Mouse (Mus musculus): Measurements from ENCODE around the gene Zgrf1. TPM values are rescaled to one million over a fixed set of nuclear protein-coding genes. Genes with fewer than 3 reads are reported as not detected.

Gene Zgrf1
- polyA plus RNA-seq, 1 experiment: 28.3 TPM

GRCm38 (mm10) chr3:127631582-127631981 lies 78.3 kb downstream of the Zgrf1 start:
- no peak overlapping the region for H3K27ac ChIP-seq (ENCODE audit: insufficient read depth, low read length)
- H3K27me3 ChIP-seq (ENCODE audit: control insufficient read depth, insufficient read depth, low read length, poor library complexity, severe bottlenecking): peaks cover 35% of the 10 kb centered on the region
- no peak for TF ChIP-seq CTCF (IDR thresholded peaks at IDR 0.05; ENCODE audit: low read depth, low read length)
- no peak for TF ChIP-seq EP300 (IDR thresholded peaks at IDR 0.05; ENCODE audit: insufficient read depth, low read depth, low read length)
- TF ChIP-seq POLR2A (IDR thresholded peaks at IDR 0.05; ENCODE audit: insufficient read depth, low read length): no peak
- no peaks in the 10 kb centered on the region for H3K36me3 ChIP-seq (ENCODE audit: control insufficient read depth, insufficient read depth, low read length, poor library complexity, severe bottlenecking)
- H3K4me1 ChIP-seq (ENCODE audit: control insufficient read depth, insufficient read depth, low read length): no peaks in the 10 kb centered on the region
- H3K9ac ChIP-seq (ENCODE audit: low read depth, poor library complexity, severe bottlenecking): no peak overlapping the region
- no peak overlapping the region for H3K4me3 ChIP-seq (ENCODE audit: low read depth, low read length)
- no peaks in the 10 kb centered on the region for H3K9me3 ChIP-seq (replicated peaks; ENCODE audit: control insufficient read depth, insufficient read depth, low read length, poor library complexity, severe bottlenecking)

GRCm38 (mm10) chr3:127632531-127632930 lies 79.2 kb downstream of the Zgrf1 start:
- peaks cover 30% of the 10 kb centered on the region for H3K27me3 ChIP-seq (ENCODE audit: control insufficient read depth, insufficient read depth, low read length, poor library complexity, severe bottlenecking)
- TF ChIP-seq CTCF (IDR thresholded peaks at IDR 0.05; ENCODE audit: low read depth, low read length): no peak
- TF ChIP-seq EP300 (IDR thresholded peaks at IDR 0.05; ENCODE audit: insufficient read depth, low read depth, low read length): no peak
- TF ChIP-seq POLR2A (IDR thresholded peaks at IDR 0.05; ENCODE audit: insufficient read depth, low read length): no peak
- H3K4me3 ChIP-seq (ENCODE audit: low read depth, low read length): peak overlapping the region; percentile 67
- no peak overlapping the region for H3K9ac ChIP-seq (ENCODE audit: low read depth, poor library complexity, severe bottlenecking)
- no peak overlapping the region for H3K27ac ChIP-seq (ENCODE audit: insufficient read depth, low read length)
- H3K4me1 ChIP-seq (ENCODE audit: control insufficient read depth, insufficient read depth, low read length): no peaks in the 10 kb centered on the region
- H3K9me3 ChIP-seq (replicated peaks; ENCODE audit: control insufficient read depth, insufficient read depth, low read length, poor library complexity, severe bottlenecking): no peaks in the 10 kb centered on the region
- no peaks in the 10 kb centered on the region for H3K36me3 ChIP-seq (ENCODE audit: control insufficient read depth, insufficient read depth, low read length, poor library complexity, severe bottlenecking)

- no peak within 1 kb of the TSS for H3K27ac ChIP-seq (ENCODE audit: insufficient read depth, low read length)
- H3K4me3 ChIP-seq (ENCODE audit: low read depth, low read length): peak within 1 kb of the TSS; percentile 67
- peaks cover 30% of the 10 kb centered on the region for H3K27me3 ChIP-seq (ENCODE audit: control insufficient read depth, insufficient read depth, low read length, poor library complexity, severe bottlenecking)
- no peaks in the 10 kb centered on the region for H3K9me3 ChIP-seq (replicated peaks; ENCODE audit: control insufficient read depth, insufficient read depth, low read length, poor library complexity, severe bottlenecking)
- no peaks in the 10 kb centered on the region for H3K4me1 ChIP-seq (ENCODE audit: control insufficient read depth, insufficient read depth, low read length)
- H3K36me3 ChIP-seq (ENCODE audit: control insufficient read depth, insufficient read depth, low read length, poor library complexity, severe bottlenecking): no peaks in the 10 kb centered on the region
- no peak within 1 kb of the TSS for H3K9ac ChIP-seq (ENCODE audit: low read depth, poor library complexity, severe bottlenecking)
- TF ChIP-seq CTCF (IDR thresholded peaks at IDR 0.05; ENCODE audit: low read depth, low read length): no peak
- no peak for TF ChIP-seq EP300 (IDR thresholded peaks at IDR 0.05; ENCODE audit: insufficient read depth, low read depth, low read length)
- no peak for TF ChIP-seq POLR2A (IDR thresholded peaks at IDR 0.05; ENCODE audit: insufficient read depth, low read length)
Measured at GRCm38 (mm10) chr3:127633080-127634032, 80.1 kb downstream of the Zgrf1 start, which contains the start of gene Neurog2. Gene Neurog2 (plus strand): TSS chr3:127633135.

GRCm38 (mm10) chr3:127634101-127634983 lies 81.1 kb downstream of the Zgrf1 start:
- peak overlapping the region; percentile 66 for H3K4me3 ChIP-seq (ENCODE audit: low read depth, low read length)
- H3K27me3 ChIP-seq (ENCODE audit: control insufficient read depth, insufficient read depth, low read length, poor library complexity, severe bottlenecking): peaks cover 24% of the 10 kb centered on the region
- no peak overlapping the region for H3K9ac ChIP-seq (ENCODE audit: low read depth, poor library complexity, severe bottlenecking)
- H3K4me1 ChIP-seq (ENCODE audit: control insufficient read depth, insufficient read depth, low read length): no peaks in the 10 kb centered on the region
- no peak overlapping the region for H3K27ac ChIP-seq (ENCODE audit: insufficient read depth, low read length)
- H3K9me3 ChIP-seq (replicated peaks; ENCODE audit: control insufficient read depth, insufficient read depth, low read length, poor library complexity, severe bottlenecking): no peaks in the 10 kb centered on the region
- no peaks in the 10 kb centered on the region for H3K36me3 ChIP-seq (ENCODE audit: control insufficient read depth, insufficient read depth, low read length, poor library complexity, severe bottlenecking)
- peak; percentile 64 for TF ChIP-seq CTCF (IDR thresholded peaks at IDR 0.05; ENCODE audit: low read depth, low read length)
- TF ChIP-seq POLR2A (IDR thresholded peaks at IDR 0.05; ENCODE audit: insufficient read depth, low read length): no peak
- no peak for TF ChIP-seq EP300 (IDR thresholded peaks at IDR 0.05; ENCODE audit: insufficient read depth, low read depth, low read length)

- no peak overlapping the region for H3K27ac ChIP-seq (ENCODE audit: insufficient read depth, low read length)
- no peak overlapping the region for H3K4me3 ChIP-seq (ENCODE audit: low read depth, low read length)
- peaks cover 24% of the 10 kb centered on the region for H3K27me3 ChIP-seq (ENCODE audit: control insufficient read depth, insufficient read depth, low read length, poor library complexity, severe bottlenecking)
- no peaks in the 10 kb centered on the region for H3K9me3 ChIP-seq (replicated peaks; ENCODE audit: control insufficient read depth, insufficient read depth, low read length, poor library complexity, severe bottlenecking)
- H3K36me3 ChIP-seq (ENCODE audit: control insufficient read depth, insufficient read depth, low read length, poor library complexity, severe bottlenecking): no peaks in the 10 kb centered on the region
- no peak for TF ChIP-seq CTCF (IDR thresholded peaks at IDR 0.05; ENCODE audit: low read depth, low read length)
- TF ChIP-seq EP300 (IDR thresholded peaks at IDR 0.05; ENCODE audit: insufficient read depth, low read depth, low read length): no peak
- no peak for TF ChIP-seq POLR2A (IDR thresholded peaks at IDR 0.05; ENCODE audit: insufficient read depth, low read length)
- no peak overlapping the region for H3K9ac ChIP-seq (ENCODE audit: low read depth, poor library complexity, severe bottlenecking)
- H3K4me1 ChIP-seq (ENCODE audit: control insufficient read depth, insufficient read depth, low read length): no peaks in the 10 kb centered on the region
Measured at GRCm38 (mm10) chr3:127634984-127635349, 81.7 kb downstream of the Zgrf1 start.

Measured in ES-Bruce4 (cell line).